Mouse (Mus musculus) limb, embryonic 13.5 days (tissue): ENCODE measurements around the gene Gm9970. TPM values are rescaled to one million over a fixed set of nuclear protein-coding genes. Genes with fewer than 3 reads are reported as not detected.
A peak's percentile ranks its signal among the peaks of the same experiment; 100 is the strongest.
"Not testable (repeated sequence)": the region's sequence is repeated elsewhere in the genome, so short reads cannot be mapped to it uniquely, and the experiment has no call there.

ENCODE experiments used
- ATAC-seq: fragments of 200-750 bp; cut with Nextera tagmentation; 2 replicates; pipeline ENCODE4 v1.8.0; 2017; ENCODE audit warnings: low read depth, moderate number of reproducible peaks, moderate TSS enrichment; ENCODE audit not compliant: low FRiP score
- H3K27ac ChIP-seq: fragments of 300-500 bp; sonication (generic); 2 replicates; pipeline ENCODE4 v1.5.1; 2015; ENCODE audit warnings: inconsistent platforms, mild to moderate bottlenecking, moderate library complexity
- H3K27me3 ChIP-seq: fragments of 300-500 bp; sonication (generic); 2 replicates; pipeline ENCODE4 v1.6.1; 2015; ENCODE audit warnings: mild to moderate bottlenecking, inconsistent platforms
- H3K36me3 ChIP-seq: fragments of 300-500 bp; sonication (generic); 2 replicates; pipeline ENCODE4 v1.6.1; 2015; ENCODE audit warnings: inconsistent platforms, mild to moderate bottlenecking, moderate library complexity
- H3K4me1 ChIP-seq: fragments of 300-500 bp; sonication (generic); 2 replicates; pipeline ENCODE4 v1.6.1; 2015; ENCODE audit warnings: inconsistent platforms
- H3K4me2 ChIP-seq: fragments of 300-500 bp; sonication (generic); replicated peaks from 2 replicates; pipeline ENCODE4 v1.6.1; 2015; ENCODE audit warnings: inconsistent platforms, mild to moderate bottlenecking, moderate library complexity
- H3K4me3 ChIP-seq: fragments of 300-500 bp; sonication (generic); 2 replicates; pipeline ENCODE4 v1.5.1; 2015; ENCODE audit warnings: moderate library complexity, mild to moderate bottlenecking, inconsistent platforms
- H3K9ac ChIP-seq: fragments of 300-500 bp; sonication (generic); 2 replicates; pipeline ENCODE4 v1.6.1; 2015; ENCODE audit warnings: mild to moderate bottlenecking, inconsistent platforms
- H3K9me3 ChIP-seq: fragments of 300-500 bp; sonication (generic); 2 replicates; pipeline ENCODE4 v1.6.1; 2016; ENCODE audit warnings: inconsistent platforms
- WGBS: fragments of 180-500 bp; shearing (Covaris S2); methylation state at CpG from one replicate; pipeline ENCODE4 v1.1.7; 2015; 5-methylcytosine and 5-hydroxymethylcytosine counted together
- polyA plus RNA-seq: library from polyadenylated mRNA; unstranded; fragments of >200 nt; fragmentation: Nextera tagmentation; extraction: Ambion mirVana; gene quantifications from 2 replicates; pipeline ENCODE4 v1.2.1, GENCODE M21; 2015

Gm9970 gene
- polyA plus RNA-seq, 1 experiment from 2014 or later = 0.48 TPM

- Histone ChIP-seq H3K9ac (peak within 1 kb of the TSS; percentile 94), H3K36me3 (no peaks in the 10 kb centered on the region), H3K9me3 (no peaks in the 10 kb centered on the region), H3K4me2 (peak within 1 kb of the TSS; percentile 76), H3K4me3 (peak within 1 kb of the TSS; percentile 99), H3K27me3 (no peaks in the 10 kb centered on the region), H3K27ac (peak within 1 kb of the TSS; percentile 92), H3K4me1 (peaks cover 9% of the 10 kb centered on the region)
- peak; percentile 96 for ATAC-seq
- WGBS = under 1% methylated on average over 70 of the region's 70 CpGs
These were observed 20.4 kb downstream of the Gm9970 start, which contains the start of gene Ppm1g for GRCm38 (mm10) chr5:31220448-31221303. TSS of gene Ppm1g (minus strand) at chr5:31220687.

- Histone ChIP-seq H3K4me1 (peaks cover 9% of the 10 kb centered on the region), H3K9ac (peak overlapping the region; percentile 94), H3K9me3 (no peaks in the 10 kb centered on the region), H3K4me3 (peak overlapping the region; percentile 99), H3K36me3 (no peaks in the 10 kb centered on the region), H3K27me3 (no peaks in the 10 kb centered on the region), H3K27ac (peak overlapping the region; percentile 92), H3K4me2 (peak overlapping the region; percentile 76)
- under 1% methylated on average over 40 of the region's 40 CpGs for WGBS
- ATAC-seq = peak; percentile 49
These were observed 21.1 kb downstream of the Gm9970 start for GRCm38 (mm10) chr5:31219911-31220447.

DNA sequence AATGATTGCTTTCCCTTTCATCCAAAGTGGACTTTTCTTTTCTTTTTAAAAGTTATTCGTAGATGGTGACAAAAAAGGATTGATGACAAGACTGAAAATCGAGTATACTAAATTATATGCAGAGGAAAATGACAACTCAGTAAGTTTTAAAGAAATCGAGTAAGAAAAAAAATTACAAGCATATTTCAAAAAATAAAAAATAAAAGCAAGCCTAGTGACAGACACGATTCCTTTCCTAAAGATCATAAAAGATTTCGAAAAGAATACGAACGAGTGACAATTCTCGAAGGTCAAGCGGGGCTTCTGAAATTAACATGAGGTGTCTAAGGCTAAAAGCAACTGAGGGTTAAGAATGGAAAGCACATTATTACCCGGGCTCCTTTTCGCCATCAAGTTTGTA lies 21.6 kb downstream of the Gm9970 start:
- Histone ChIP-seq H3K9me3 (no peaks in the 10 kb centered on the region), H3K36me3 (no peaks in the 10 kb centered on the region), H3K27me3 (no peaks in the 10 kb centered on the region), H3K4me3 (peak overlapping the region; percentile 99), H3K4me1 (peaks cover 9% of the 10 kb centered on the region), H3K27ac (peak overlapping the region; percentile 92; the same call in 1 of the 2 replicates), H3K9ac (peak overlapping the region; percentile 94), H3K4me2 (peak overlapping the region; percentile 76)
- under 1% methylated on average over 11 of the region's 11 CpGs for WGBS
- no peak for ATAC-seq

DNA sequence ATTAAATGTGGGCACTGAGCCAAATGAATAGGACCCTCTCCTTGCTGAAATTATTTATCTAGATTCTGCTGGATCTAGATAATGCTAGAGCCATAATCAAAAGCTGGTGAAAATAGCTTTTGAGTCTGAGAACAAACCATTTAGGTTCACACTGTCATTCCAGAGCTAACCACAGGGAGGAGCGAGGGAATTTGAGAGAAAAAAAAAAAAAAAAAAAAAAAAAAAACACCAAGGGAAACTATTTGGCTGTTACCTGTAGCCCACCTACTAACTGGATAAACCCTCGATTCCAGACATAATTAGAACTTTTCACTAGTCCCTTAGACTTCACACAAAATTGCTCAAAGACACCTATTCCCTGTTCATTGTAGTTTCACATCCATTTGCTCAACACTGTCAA lies 22.0 kb downstream of the Gm9970 start:
- Histone ChIP-seq H3K4me2 (peak overlapping the region; percentile 76), H3K9me3 (no peaks in the 10 kb centered on the region), H3K9ac (no peak overlapping the region), H3K27me3 (no peaks in the 10 kb centered on the region), H3K4me3 (peak overlapping the region; percentile 99), H3K4me1 (peaks cover 9% of the 10 kb centered on the region), H3K36me3 (no peaks in the 10 kb centered on the region), H3K27ac (no peak overlapping the region; the same call in 1 of the 2 replicates)
- WGBS = 0% methylated on average over 2 of the region's 2 CpGs
- ATAC-seq = no peak

DNA sequence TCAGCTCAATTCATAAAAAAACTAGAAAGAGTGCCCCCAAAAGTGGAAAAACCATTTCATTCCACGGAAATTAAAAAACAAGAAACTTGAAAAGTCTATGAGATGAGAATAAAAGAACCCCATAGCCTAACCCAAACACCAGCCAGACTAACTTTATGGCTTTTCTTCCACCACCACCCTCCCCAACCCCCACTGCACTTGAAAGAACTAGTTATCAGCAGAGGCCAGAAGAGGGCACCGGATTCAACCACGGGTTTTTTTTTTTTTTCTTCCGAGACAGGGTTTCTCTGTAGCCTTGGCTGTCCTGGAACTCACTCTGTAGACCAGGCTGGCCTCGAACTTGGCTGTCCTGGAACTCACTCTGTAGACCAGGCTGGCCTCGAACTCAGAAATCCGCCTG lies 22.7 kb downstream of the Gm9970 start:
- Histone ChIP-seq H3K4me1 (peaks cover 9% of the 10 kb centered on the region), H3K36me3 (no peaks in the 10 kb centered on the region), H3K27me3 (no peaks in the 10 kb centered on the region), H3K9me3 (no peaks in the 10 kb centered on the region), H3K4me2 (no peak overlapping the region), H3K27ac (no peak overlapping the region), H3K4me3 (no peak overlapping the region), H3K9ac (no peak overlapping the region)
- 58% methylated on average over 7 of the region's 7 CpGs for WGBS
- no peak for ATAC-seq

DNA sequence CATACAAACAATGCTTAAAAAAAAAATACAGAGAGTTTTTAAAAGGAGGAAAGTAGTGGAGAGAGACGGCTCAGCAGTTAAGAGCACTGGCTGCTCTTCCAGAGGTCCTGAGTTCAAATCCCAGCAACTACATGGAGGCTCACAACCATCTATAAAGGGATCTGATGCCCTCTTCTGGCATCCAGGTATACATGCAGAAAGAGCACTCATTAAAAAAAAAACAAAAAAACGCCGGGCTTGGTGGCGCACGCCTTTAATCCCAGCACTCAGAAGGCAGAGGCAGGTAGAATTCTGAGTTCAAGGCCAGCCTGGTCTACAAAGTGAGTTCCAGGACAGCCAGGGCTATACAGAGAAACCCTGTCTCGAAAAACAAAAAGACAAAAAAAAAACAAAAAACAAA lies 24.5 kb downstream of the Gm9970 start:
- H3K36me3 ChIP-seq, ATAC-seq, H3K27me3 ChIP-seq, H3K4me3 ChIP-seq, H3K4me2 ChIP-seq, H3K4me1 ChIP-seq, H3K9ac ChIP-seq, H3K27ac ChIP-seq, H3K9me3 ChIP-seq: not testable (repeated sequence)
- 90% methylated on average over 6 of the region's 6 CpGs for WGBS

DNA sequence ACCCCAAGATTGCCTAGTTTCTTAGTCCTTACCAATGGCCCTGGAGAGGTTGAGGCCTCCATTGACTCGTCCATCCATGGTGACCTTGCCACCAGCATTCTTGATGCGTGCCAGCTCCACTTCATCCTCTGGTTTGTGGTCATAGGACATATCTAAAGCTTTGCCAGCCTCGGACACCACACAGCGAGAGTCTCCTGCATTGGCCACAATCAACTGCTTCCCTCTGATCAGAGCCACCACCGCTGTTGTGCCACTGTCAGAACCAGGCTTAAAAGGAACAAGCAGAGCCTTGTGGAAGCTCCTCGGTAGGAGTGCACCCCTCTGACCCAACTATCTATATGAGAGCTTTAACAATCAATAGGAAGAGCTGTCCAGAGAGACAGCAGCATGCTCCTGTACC lies 36.6 kb downstream of the Gm9970 start:
- WGBS = 92% methylated on average over 6 of the region's 6 CpGs
- peaks cover 71% of the 10 kb centered on the region for H3K36me3 ChIP-seq
- H3K4me3 ChIP-seq = no peak overlapping the region
- H3K27ac ChIP-seq = no peak overlapping the region
- peaks cover 23% of the 10 kb centered on the region for H3K4me1 ChIP-seq
- no peak for ATAC-seq
- H3K27me3 ChIP-seq = no peaks in the 10 kb centered on the region
- no peak overlapping the region for H3K9ac ChIP-seq
- H3K9me3 ChIP-seq = peaks cover 6% of the 10 kb centered on the region
- H3K4me2 ChIP-seq = no peak overlapping the region

GRCm38 (mm10) chr5:31203866-31204265 lies 37.2 kb downstream of the Gm9970 start:
- no peak for ATAC-seq
- H3K4me3 ChIP-seq = no peak overlapping the region
- H3K9me3 ChIP-seq = peaks cover 6% of the 10 kb centered on the region
- no peak overlapping the region for H3K27ac ChIP-seq
- 89% methylated on average over 2 of the region's 2 CpGs for WGBS
- H3K36me3 ChIP-seq = peaks cover 77% of the 10 kb centered on the region
- H3K27me3 ChIP-seq = no peaks in the 10 kb centered on the region
- H3K9ac ChIP-seq = no peak overlapping the region
- peaks cover 23% of the 10 kb centered on the region for H3K4me1 ChIP-seq
- no peak overlapping the region for H3K4me2 ChIP-seq

- Histone ChIP-seq H3K4me1 (peaks cover 23% of the 10 kb centered on the region), H3K4me3 (peak overlapping the region; percentile 87), H3K36me3 (peaks cover 81% of the 10 kb centered on the region), H3K9me3 (peaks cover 6% of the 10 kb centered on the region), H3K4me2 (peak overlapping the region; percentile 75), H3K27me3 (no peaks in the 10 kb centered on the region), H3K27ac (peak overlapping the region; percentile 70; the same call in 1 of the 2 replicates), H3K9ac (peak overlapping the region; percentile 71)
- 88% methylated on average over 7 of the region's 7 CpGs for WGBS
- ATAC-seq = no peak
These were observed 38.1 kb downstream of the Gm9970 start for GRCm38 (mm10) chr5:31202933-31203332.

DNA sequence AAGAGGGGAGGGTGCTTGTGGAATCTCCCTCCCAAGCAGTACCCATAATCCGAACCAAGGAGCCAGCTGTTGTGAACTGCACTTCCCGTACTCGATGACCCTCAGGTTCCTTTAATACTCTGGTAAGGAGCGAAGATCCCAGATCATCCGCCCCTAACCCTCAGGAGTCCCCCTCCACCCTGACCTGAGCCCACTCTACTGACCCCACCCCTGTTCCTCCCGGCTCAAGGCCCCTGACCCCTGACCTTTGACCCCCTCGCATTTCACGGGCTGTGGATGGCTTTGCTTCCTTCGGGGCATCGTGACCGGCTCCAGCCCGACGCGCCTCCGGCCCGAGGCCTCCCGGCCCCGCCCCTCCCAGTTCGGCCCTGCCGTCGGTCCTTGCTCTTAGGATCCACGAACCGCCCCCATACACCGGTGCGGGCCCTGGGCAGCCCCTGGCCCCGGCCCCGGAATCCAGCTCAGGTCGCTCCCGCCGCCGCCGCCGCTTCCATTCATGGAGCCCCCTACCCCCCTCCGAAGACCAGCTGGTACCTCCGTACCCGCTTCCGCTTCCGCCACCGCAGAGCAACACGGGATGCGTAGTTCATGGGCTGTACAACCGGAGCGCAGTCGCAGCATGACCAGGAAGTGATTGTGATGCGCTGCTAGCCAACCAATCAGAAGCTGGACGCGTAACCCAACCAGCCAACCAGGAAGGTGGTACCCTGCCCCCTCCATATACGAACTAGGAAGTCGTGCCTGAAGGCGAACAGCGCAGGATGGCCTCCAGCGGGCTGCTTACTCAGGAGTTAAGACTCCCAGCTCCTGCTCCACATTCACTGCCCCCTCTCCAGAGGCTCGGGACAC lies 39.1 kb downstream of the Gm9970 start, which contains the start of gene Zfp513:
Gene Zfp513, minus strand, starts transcription at position 562 of the 849 bp plus-strand sequence.
- peaks cover 23% of the 10 kb centered on the region for H3K4me1 ChIP-seq
- H3K27me3 ChIP-seq = no peaks in the 10 kb centered on the region
- peak within 1 kb of the TSS; percentile 73 for H3K27ac ChIP-seq
- peak; percentile 99 for ATAC-seq
- under 1% methylated on average over 53 of the region's 53 CpGs for WGBS
- peaks cover 6% of the 10 kb centered on the region for H3K9me3 ChIP-seq
- H3K4me2 ChIP-seq = peak within 1 kb of the TSS; percentile 88
- H3K4me3 ChIP-seq = peak within 1 kb of the TSS; percentile 87
- peaks cover 81% of the 10 kb centered on the region for H3K36me3 ChIP-seq
- H3K9ac ChIP-seq = peak within 1 kb of the TSS; percentile 91

- peaks cover 6% of the 10 kb centered on the region for H3K9me3 ChIP-seq
- peak overlapping the region; percentile 73 for H3K27ac ChIP-seq
- H3K27me3 ChIP-seq = no peaks in the 10 kb centered on the region
- H3K4me1 ChIP-seq = peaks cover 23% of the 10 kb centered on the region
- H3K9ac ChIP-seq = peak overlapping the region; percentile 91
- ATAC-seq = no peak
- H3K36me3 ChIP-seq = peaks cover 83% of the 10 kb centered on the region
- 17% methylated on average over 13 of the region's 13 CpGs for WGBS
- H3K4me3 ChIP-seq = peak overlapping the region; percentile 87
- H3K4me2 ChIP-seq = peak overlapping the region; percentile 88
These were observed 39.8 kb downstream of the Gm9970 start for GRCm38 (mm10) chr5:31201042-31201741.
